Mouse (Mus musculus): ENCODE measurements at regions not wholly inside any gene's neighbourhood (a gene's known extent, or its start where the extent isn't known, plus 50 kb on each side); places are given as distances from the start of the nearest gene placed in this dataset.

DNA sequence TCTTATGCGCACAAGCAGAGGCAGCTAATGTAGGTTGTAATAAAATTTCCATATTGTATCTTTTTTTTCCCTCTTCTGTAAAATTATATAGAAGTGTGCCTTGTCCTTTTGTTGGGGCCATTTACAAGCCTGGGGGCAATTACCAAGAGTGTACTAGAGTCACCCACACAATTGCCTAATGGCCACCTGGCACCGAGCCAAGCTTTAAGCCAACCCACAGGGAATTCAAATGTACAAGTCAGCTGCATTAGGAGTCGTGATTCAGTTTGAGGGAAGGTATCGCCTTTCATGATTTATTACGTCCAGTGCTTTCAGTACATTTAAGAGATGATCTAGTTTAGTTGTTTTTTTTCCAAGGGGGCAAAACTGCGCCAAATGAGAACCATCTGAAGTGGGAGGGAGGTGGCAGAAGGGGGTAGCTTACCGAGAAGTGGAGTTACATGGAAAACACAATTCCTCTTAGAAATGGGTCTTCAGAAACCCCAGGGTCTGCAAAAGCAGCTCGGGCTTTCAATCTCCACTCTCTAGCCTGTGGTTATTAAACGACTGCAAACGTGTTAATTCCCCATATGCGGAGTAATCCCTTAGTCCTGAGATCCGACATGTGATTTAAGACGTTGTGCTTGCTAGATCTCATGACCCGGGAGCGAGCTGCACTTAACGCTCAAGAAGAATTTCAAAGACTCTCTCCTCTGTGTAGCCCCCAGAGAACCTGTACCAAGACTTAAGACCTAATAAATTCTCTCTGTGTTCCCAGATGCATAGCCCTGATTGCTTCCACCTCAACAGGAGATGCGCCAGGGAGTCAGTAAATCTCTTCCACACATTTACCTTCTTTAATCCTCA is 129.0 kb downstream of the Basp1 start:
- WGBS = 35% methylated on average over 17 of the region's 17 CpGs

GRCm38 (mm10) chr15:25283713-25284112 is 129.9 kb downstream of the Basp1 start:
- ATAC-seq = no peak
- no peak overlapping the region for H3K9ac ChIP-seq (replicated peaks; ENCODE audit: low read depth, low read length)
- WGBS = 93% methylated on average over 2 of the region's 2 CpGs

More for the DNA sequence above, 129.0 kb downstream of the Basp1 start:
- H3K4me2 ChIP-seq (ENCODE audit: low read length) = no peak overlapping the region
- no peak overlapping the region for H3K9ac ChIP-seq (replicated peaks; ENCODE audit: low read depth, low read length)
- H3K27me3 ChIP-seq (replicated peaks; ENCODE audit: control insufficient read depth, insufficient read depth, low read length) = no peaks in the 10 kb centered on the region; the same call in 1 of the 2 replicates
- peak; percentile 65; the same call in 1 of the 2 replicates for ATAC-seq
- H3K9me3 ChIP-seq (ENCODE audit: control insufficient read depth, low read length) = no peaks in the 10 kb centered on the region
- H3K4me1 ChIP-seq (replicated peaks; ENCODE audit: control insufficient read depth, insufficient read depth, low read length) = peaks cover 4% of the 10 kb centered on the region
- H3K27ac ChIP-seq (ENCODE audit: low read length) = no peak overlapping the region
- no peak overlapping the region for H3K4me3 ChIP-seq (replicated peaks; ENCODE audit: low read length)
- no peaks in the 10 kb centered on the region for H3K36me3 ChIP-seq (ENCODE audit: control insufficient read depth, insufficient read depth)

DNA sequence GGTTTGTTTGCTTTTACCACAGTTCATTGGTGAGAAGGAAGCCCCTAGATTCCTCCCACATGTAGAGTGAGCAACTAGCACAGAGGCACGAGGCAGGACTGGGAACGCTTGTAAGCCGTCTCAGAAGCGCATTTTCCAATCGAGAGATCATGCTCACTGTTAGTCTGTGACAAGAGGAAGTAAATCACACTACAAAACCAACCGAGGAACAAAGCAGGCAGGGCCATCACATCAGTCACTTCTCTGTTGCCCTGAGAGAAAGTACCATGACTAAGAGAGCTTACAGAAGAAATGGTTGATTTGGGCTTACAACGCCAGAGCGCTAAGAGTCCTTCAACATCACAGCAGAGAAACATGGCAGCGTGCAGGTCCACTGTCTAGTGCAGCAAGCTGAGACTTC is 131.2 kb downstream of the Basp1 start:
- ATAC-seq = no peak
- H3K36me3 ChIP-seq (ENCODE audit: control insufficient read depth, insufficient read depth) = no peaks in the 10 kb centered on the region
- 89% methylated on average over 9 of the region's 9 CpGs for WGBS
- no peak overlapping the region for H3K4me3 ChIP-seq (replicated peaks; ENCODE audit: low read length)
- H3K4me2 ChIP-seq (ENCODE audit: low read length) = no peak overlapping the region
- H3K4me1 ChIP-seq (replicated peaks; ENCODE audit: control insufficient read depth, insufficient read depth, low read length) = peaks cover 17% of the 10 kb centered on the region
- H3K27ac ChIP-seq (ENCODE audit: low read length) = no peak overlapping the region
- no peak overlapping the region for H3K9ac ChIP-seq (replicated peaks; ENCODE audit: low read depth, low read length)
- H3K27me3 ChIP-seq (replicated peaks; ENCODE audit: control insufficient read depth, insufficient read depth, low read length) = no peaks in the 10 kb centered on the region
- H3K9me3 ChIP-seq (ENCODE audit: control insufficient read depth, low read length) = no peaks in the 10 kb centered on the region

More at GRCm38 (mm10) chr15:25283713-25284112, 129.9 kb downstream of the Basp1 start:
- H3K27me3 ChIP-seq (replicated peaks; ENCODE audit: control insufficient read depth, insufficient read depth, low read length) = no peaks in the 10 kb centered on the region; the same call in 1 of the 2 replicates
- H3K4me3 ChIP-seq (replicated peaks; ENCODE audit: low read length) = no peak overlapping the region
- H3K36me3 ChIP-seq (ENCODE audit: control insufficient read depth, insufficient read depth) = no peaks in the 10 kb centered on the region
- no peaks in the 10 kb centered on the region for H3K9me3 ChIP-seq (ENCODE audit: control insufficient read depth, low read length)
- no peak overlapping the region for H3K4me2 ChIP-seq (ENCODE audit: low read length)
- H3K27ac ChIP-seq (ENCODE audit: low read length) = no peak overlapping the region
- peaks cover 8% of the 10 kb centered on the region for H3K4me1 ChIP-seq (replicated peaks; ENCODE audit: control insufficient read depth, insufficient read depth, low read length)

GRCm38 (mm10) chr15:25281942-25282341 is 131.6 kb downstream of the Basp1 start:
- Histone ChIP-seq H3K4me3 (replicated peaks; ENCODE audit: low read length) (no peak overlapping the region), H3K27me3 (replicated peaks; ENCODE audit: control insufficient read depth, insufficient read depth, low read length) (no peaks in the 10 kb centered on the region), H3K4me2 (ENCODE audit: low read length) (no peak overlapping the region), H3K4me1 (replicated peaks; ENCODE audit: control insufficient read depth, insufficient read depth, low read length) (peaks cover 17% of the 10 kb centered on the region), H3K27ac (ENCODE audit: low read length) (no peak overlapping the region), H3K36me3 (ENCODE audit: control insufficient read depth, insufficient read depth) (no peaks in the 10 kb centered on the region), H3K9me3 (ENCODE audit: control insufficient read depth, low read length) (no peaks in the 10 kb centered on the region), H3K9ac (replicated peaks; ENCODE audit: low read depth, low read length) (no peak overlapping the region)
- no peak for ATAC-seq

- no peaks in the 10 kb centered on the region for H3K27me3 ChIP-seq (replicated peaks; ENCODE audit: control insufficient read depth, insufficient read depth, low read length)
- ATAC-seq = peak; percentile 96
- WGBS = 13% methylated on average over 6 of the region's 6 CpGs
- H3K9ac ChIP-seq (replicated peaks; ENCODE audit: low read depth, low read length) = no peak overlapping the region
- peaks cover 13% of the 10 kb centered on the region for H3K4me1 ChIP-seq (replicated peaks; ENCODE audit: control insufficient read depth, insufficient read depth, low read length)
- H3K9me3 ChIP-seq (ENCODE audit: control insufficient read depth, low read length) = no peaks in the 10 kb centered on the region
- no peak overlapping the region for H3K4me2 ChIP-seq (ENCODE audit: low read length)
- H3K36me3 ChIP-seq (ENCODE audit: control insufficient read depth, insufficient read depth) = no peaks in the 10 kb centered on the region
- H3K4me3 ChIP-seq (replicated peaks; ENCODE audit: low read length) = no peak overlapping the region
- no peak overlapping the region; the same call in 1 of the 2 replicates for H3K27ac ChIP-seq (ENCODE audit: low read length)
Measured at GRCm38 (mm10) chr15:25278317-25279156, 135.0 kb downstream of the Basp1 start.

DNA sequence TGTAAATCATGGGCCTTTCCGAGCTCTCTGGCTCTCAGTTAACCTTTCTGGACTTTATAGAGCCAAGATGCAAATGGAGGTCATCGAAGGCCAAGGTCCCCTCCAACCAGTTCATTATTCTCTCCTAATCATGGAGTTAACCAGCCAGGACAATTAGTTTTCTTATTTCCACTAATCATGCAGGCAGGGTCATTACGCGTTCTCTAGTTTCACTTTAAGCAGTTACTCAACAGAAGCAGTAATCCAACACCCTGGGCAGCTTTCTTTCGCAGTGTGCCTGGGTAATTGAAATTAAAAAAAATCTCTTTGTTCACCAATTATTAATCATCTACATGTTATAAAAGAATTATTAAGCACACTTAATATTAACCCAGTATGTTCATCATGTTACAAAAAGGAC is 137.3 kb downstream of the Basp1 start:
- H3K4me3 ChIP-seq (replicated peaks; ENCODE audit: low read length) = no peak overlapping the region
- no peak overlapping the region for H3K9ac ChIP-seq (replicated peaks; ENCODE audit: low read depth, low read length)
- no peaks in the 10 kb centered on the region for H3K27me3 ChIP-seq (replicated peaks; ENCODE audit: control insufficient read depth, insufficient read depth, low read length)
- peaks cover 13% of the 10 kb centered on the region for H3K4me1 ChIP-seq (replicated peaks; ENCODE audit: control insufficient read depth, insufficient read depth, low read length)
- no peaks in the 10 kb centered on the region for H3K9me3 ChIP-seq (ENCODE audit: control insufficient read depth, low read length)
- WGBS = 45% methylated on average over 5 of the region's 5 CpGs
- no peaks in the 10 kb centered on the region for H3K36me3 ChIP-seq (ENCODE audit: control insufficient read depth, insufficient read depth)
- no peak overlapping the region for H3K27ac ChIP-seq (ENCODE audit: low read length)
- ATAC-seq = no peak
- H3K4me2 ChIP-seq (ENCODE audit: low read length) = no peak overlapping the region

- no peak overlapping the region for H3K4me3 ChIP-seq (replicated peaks; ENCODE audit: low read length)
- no peaks in the 10 kb centered on the region for H3K27me3 ChIP-seq (replicated peaks; ENCODE audit: control insufficient read depth, insufficient read depth, low read length)
- WGBS = 90% methylated on average over 5 of the region's 5 CpGs
- no peak for ATAC-seq
- no peaks in the 10 kb centered on the region for H3K4me1 ChIP-seq (replicated peaks; ENCODE audit: control insufficient read depth, insufficient read depth, low read length)
- H3K36me3 ChIP-seq (ENCODE audit: control insufficient read depth, insufficient read depth) = no peaks in the 10 kb centered on the region
- H3K4me2 ChIP-seq (ENCODE audit: low read length) = no peak overlapping the region
- no peak overlapping the region for H3K9ac ChIP-seq (replicated peaks; ENCODE audit: low read depth, low read length)
- no peak overlapping the region for H3K27ac ChIP-seq (ENCODE audit: low read length)
- no peaks in the 10 kb centered on the region for H3K9me3 ChIP-seq (ENCODE audit: control insufficient read depth, low read length)
Measured at GRCm38 (mm10) chr15:25271886-25272285, 141.7 kb downstream of the Basp1 start.

DNA sequence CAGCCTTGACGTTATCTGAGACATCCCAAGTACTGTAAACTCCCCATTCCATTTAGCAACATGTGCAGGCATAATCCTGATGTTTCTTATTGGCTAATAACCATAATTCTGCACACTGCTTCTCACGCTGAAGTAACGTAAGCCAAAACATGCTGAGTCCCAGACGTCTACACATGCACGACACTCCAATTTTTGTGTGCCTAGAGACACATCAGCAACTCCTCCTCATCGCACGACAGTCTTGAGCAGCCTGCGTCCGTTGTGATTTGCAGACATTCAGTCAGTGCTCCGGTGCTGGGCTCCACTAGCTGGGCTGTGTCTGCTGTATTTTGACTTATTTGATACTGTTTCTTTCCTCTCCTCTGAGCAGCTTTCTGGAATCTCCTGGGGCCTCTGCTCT is 143.2 kb downstream of the Basp1 start:
- Histone ChIP-seq H3K4me2 (ENCODE audit: low read length) (no peak overlapping the region), H3K9me3 (ENCODE audit: control insufficient read depth, low read length) (no peaks in the 10 kb centered on the region), H3K4me1 (replicated peaks; ENCODE audit: control insufficient read depth, insufficient read depth, low read length) (no peaks in the 10 kb centered on the region), H3K27me3 (replicated peaks; ENCODE audit: control insufficient read depth, insufficient read depth, low read length) (no peaks in the 10 kb centered on the region), H3K4me3 (replicated peaks; ENCODE audit: low read length) (no peak overlapping the region), H3K27ac (ENCODE audit: low read length) (no peak overlapping the region), H3K36me3 (ENCODE audit: control insufficient read depth, insufficient read depth) (no peaks in the 10 kb centered on the region), H3K9ac (replicated peaks; ENCODE audit: low read depth, low read length) (no peak overlapping the region)
- 76% methylated on average over 10 of the region's 10 CpGs for WGBS
- ATAC-seq = no peak

DNA sequence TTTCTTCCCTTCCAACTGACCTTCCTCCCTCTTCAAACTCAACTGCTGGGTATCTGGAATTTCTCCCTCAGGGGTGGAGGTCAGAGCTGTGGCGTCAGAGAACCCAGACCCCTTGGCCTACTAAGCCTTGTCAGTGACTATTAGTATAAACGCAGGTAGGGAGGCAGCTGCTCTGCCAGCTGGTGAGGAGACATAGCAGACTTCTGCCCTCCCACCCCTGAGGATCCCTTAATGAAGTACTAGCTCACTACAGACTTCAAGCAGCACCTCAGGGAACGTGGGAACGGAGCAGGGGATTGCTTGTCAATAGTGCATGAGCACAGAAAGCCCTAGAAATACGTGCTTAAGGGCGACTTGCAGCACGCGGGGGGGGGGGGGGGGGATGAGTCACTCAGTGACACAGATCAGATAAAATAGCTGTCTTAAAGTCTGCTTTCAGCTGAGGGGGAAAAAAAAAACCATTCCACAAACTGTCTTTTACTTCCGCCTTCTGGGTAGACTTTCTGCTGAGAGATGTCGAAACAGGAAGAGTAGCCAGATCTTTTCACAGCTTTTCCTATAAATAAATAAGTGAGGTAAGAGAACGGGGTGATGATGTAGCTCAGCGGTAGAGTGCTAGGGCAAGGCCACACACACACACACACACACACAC is 144.1 kb downstream of the Basp1 start:
- H3K9me3 ChIP-seq (ENCODE audit: control insufficient read depth, low read length) = no peaks in the 10 kb centered on the region
- WGBS = 58% methylated on average over 12 of the region's 12 CpGs

More for the DNA sequence above, 144.1 kb downstream of the Basp1 start:
- Histone ChIP-seq H3K9ac (replicated peaks; ENCODE audit: low read depth, low read length) (no peak overlapping the region), H3K27ac (ENCODE audit: low read length) (no peak overlapping the region), H3K4me1 (replicated peaks; ENCODE audit: control insufficient read depth, insufficient read depth, low read length) (no peaks in the 10 kb centered on the region), H3K27me3 (replicated peaks; ENCODE audit: control insufficient read depth, insufficient read depth, low read length) (no peaks in the 10 kb centered on the region), H3K36me3 (ENCODE audit: control insufficient read depth, insufficient read depth) (no peaks in the 10 kb centered on the region), H3K4me2 (ENCODE audit: low read length) (no peak overlapping the region), H3K4me3 (replicated peaks; ENCODE audit: low read length) (no peak overlapping the region)
- ATAC-seq = no peak

All from forebrain, embryonic 16.5 days (tissue).